Mouse (Mus musculus) T-helper 1 cell (primary cell): ENCODE measurements around the gene Gm20835.
"Not testable (repeated sequence)": the region's sequence is repeated elsewhere in the genome, so short reads cannot be mapped to it uniquely, and the experiment has no call there.

ENCODE experiments used
- in situ Hi-C: fragments of 300-600 bp; cut with MboI, MseI; formaldehyde crosslinking; loops from one replicate; pipeline ENCODE4 v1.15.1; 2025; ENCODE audit warnings: high pct_unique_total_duplicates

The Gm20835 gene

DNA sequence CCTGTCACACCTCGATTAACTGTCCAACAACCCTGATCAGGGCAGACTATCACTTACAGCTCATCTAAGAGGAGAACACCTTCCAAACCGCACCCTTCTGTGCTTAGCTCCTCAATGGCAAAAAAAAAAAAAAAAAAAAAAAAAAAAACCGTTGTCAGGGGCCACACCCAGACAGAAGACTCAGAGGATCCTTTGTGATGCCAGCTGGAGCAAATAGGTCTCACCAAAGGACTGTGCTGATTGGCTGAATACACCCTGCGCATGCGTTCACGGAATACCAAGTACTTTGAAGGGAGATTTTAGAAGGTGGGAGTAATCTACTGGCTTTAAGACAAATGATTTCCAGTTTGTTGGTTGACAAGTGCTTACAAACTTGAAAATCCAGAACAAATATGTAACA is at the start of gene Gm20835:
TSS of gene Gm20835 (minus strand) at position 101 of the 400 bp plus-strand sequence.
- in situ Hi-C loops, result not testable (repeated sequence)
